Mouse (Mus musculus) spleen, postnatal 10 days (tissue): ENCODE data around the gene Tpbpa.
A peak's percentile ranks its signal among the peaks of the same experiment; 100 is the strongest.
"Not testable (repeated sequence)": the region's sequence is repeated elsewhere in the genome, so short reads cannot be mapped to it uniquely, and the experiment has no call there.

ENCODE experiments used
- DNase-seq, 2 experiments: peaks; one replicate each; pipeline ENCODE4 v3.0.0; 2021 to 2022; ENCODE audit warnings: low spot score in 2 of 2

Tpbpa gene

DNA sequence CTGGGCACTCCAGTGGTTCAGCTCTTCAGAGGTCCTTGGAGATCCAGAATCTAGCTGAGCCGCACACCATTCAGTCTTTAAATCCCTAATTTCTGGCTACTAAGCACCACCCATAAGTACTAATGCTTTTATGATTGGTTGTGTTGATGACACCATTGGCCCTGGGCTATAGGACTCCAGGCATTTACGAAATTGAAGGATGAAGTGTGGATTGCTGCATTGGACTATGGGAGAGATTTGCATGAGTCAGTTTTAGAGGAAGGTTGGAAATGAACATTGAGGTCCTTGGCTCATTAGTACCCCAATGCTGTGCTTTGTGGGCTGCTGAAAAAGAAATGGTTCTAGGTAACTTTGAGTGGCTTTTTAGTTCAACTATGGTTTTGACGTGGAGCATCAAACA is at the start of gene Tpbpa:
Gene Tpbpa, minus strand, starts transcription at position 101 of the 400 bp plus-strand sequence.
- DNase-seq = not testable (repeated sequence)

DNA sequence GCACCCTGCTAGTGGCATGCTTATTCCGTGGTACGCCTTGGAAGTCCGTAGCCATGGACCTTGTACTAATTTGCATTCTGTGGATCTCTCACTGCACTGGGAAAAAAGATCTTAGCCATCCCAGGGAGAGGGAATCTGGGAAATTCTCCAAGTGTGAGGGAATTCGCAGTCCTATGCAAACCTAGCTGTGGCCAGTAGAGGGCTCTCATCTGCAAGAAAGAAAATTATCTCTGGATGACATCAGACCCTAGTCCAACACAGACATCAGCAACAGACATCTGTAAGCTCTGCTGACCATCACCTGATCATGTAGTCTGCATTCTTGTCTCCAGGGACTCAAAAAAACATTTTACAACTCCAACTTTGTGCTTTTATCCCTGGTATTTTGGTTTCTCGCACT is 45.1 kb upstream of the Tpbpa start:
- DNase-seq = not testable (repeated sequence)

DNA sequence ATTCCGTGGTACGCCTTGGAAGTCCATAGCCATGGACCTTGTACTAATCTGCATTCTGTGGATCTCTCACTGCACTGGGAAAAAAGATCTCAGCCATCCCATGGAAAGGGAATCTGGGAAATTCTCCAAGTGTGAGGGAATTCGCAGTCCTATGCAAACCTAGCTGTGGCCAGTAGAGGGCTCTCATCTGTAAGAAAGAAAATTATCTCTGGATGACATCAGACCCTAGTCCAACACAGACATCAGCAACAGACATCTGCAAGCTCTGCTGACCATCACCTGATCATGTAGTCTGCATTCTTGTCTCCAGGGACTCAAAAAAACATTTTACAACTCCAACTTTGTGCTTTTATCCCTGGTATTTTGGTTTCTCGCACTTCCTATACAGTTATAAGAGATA is 30.5 kb upstream of the Tpbpa start:
- not testable (repeated sequence) for DNase-seq

DNA sequence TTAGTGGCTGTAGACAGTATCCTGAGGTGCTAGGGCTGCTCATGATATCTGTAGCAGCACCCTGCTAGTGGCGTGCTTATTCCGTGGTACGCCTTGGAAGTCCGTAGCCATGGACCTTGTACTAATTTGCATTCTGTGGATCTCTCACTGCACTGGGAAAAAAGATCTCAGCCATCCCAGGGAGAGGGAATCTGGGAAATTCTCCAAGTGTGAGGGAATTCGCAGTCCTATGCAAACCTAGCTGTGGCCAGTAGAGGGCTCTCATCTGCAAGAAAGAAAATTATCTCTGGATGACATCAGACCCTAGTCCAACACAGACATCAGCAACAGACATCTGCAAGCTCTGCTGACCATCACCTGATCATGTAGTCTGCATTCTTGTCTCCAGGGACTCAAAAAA is 22.2 kb upstream of the Tpbpa start:
- not testable (repeated sequence) for DNase-seq

DNA sequence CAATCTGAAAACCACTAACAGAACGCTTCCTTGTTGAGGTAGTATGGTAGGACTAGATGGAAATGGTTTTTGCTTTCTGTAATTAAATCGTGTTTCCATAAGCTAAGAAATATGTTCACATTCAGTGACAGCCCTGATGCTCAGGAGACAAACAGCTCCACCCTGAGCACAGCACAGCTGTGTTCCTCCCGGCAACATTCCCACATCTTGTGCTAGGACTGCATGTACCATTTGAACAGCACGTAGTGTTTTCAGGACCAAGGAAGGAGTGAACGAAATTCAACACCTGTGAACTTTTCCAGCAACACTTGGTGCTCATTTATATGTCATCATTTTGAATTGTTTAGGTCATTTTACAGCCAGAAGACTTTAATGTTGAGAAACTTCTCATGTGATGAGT is 19.9 kb upstream of the Tpbpa start:
- no peak for DNase-seq

DNA sequence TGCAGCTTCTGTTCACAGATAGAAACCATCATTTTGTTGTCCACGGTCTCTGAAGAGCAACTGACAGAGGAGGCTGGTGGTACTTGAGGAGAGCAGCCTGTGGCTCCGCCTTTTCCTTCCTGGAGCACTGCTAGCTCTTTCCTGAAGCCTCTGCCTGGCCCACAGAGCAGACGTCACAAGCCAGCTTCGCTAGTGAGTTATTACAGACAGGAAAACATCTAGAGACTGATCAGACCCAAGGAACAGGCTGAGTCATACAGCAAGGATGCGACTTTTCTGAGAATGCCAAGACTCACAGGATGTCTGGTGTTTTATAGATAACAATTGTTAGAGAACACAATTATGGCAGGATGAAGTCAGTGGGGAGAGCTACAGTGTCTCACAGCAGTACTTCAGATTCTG is 5.3 kb downstream of the Tpbpa start, which contains the start of the genes Gm49391 and Ctla2a:
Gene Gm49391, minus strand, starts transcription at position 72 of the 402 bp plus-strand sequence.
Gene Ctla2a, minus strand, starts transcription at position 126 of the 402 bp plus-strand sequence.
- DNase-seq = peak in 1 of 2 experiments; percentile 12

DNA sequence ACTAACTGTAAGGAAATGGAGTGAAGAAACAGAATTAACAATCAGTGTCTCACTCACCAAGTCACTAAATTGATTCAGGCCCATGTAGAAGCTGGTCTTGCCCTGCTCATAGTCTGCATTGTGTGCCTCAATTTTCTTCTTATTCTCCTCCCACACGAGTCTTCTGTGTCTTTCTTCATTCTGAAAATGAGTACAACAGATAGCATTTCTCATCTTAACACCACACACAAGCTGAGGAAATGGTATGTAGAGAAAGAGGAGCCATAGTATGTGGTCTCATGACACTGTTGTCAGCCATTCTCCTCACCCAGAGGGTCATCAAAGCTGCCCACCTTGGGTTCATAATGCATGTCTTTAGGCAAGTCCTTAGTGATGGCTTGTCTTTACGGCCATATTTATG is 6.3 kb downstream of the Tpbpa start, which contains the start of gene Gm49393:
Gene Gm49393, minus strand, starts transcription at position 101 of the 400 bp plus-strand sequence.
- not testable (repeated sequence) for DNase-seq

DNA sequence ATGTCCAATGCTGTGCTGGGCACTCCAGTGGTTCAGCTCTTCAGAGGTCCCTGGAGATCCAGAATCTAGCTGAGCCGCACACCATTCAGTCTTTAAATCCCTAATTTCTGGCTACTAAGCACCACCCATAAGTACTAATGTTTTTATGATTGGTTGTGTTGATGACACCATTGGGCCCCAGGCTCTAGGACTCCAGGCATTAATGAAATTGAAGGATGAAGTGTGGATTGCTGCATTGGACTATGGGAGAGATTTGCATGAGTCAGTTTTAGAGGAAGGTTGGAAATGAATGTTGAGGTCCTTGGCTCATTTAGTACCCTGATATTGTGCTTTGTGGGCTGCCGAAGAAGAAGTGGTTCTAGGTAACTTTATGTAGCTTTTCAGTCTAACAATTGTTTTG is 37.0 kb downstream of the Tpbpa start, which contains the start of gene Tpbpb:
Gene Tpbpb, minus strand, starts transcription at position 101 of the 400 bp plus-strand sequence.
- DNase-seq = not testable (repeated sequence)

DNA sequence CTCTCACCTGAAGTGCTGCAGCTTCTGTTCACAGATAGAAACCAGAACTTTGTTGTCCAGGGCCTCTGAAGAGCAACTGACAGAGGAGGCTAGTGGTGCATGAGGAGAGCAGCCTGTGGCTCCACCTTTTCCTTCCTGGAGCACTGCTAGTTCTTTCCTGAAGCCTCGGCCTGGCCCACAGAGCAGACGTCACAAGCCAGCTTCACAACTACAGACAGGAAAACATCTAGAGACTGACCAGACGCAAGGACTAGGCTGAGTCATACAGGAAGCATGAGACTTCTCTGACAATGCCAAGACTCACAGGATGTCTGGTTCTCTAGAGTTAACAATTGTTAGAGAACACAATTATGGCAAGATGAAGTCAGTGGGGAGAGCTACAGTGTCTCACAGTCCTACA is 44.5 kb downstream of the Tpbpa start, which contains the start of gene Ctla2b:
Gene Ctla2b, minus strand, starts transcription at position 120 of the 400 bp plus-strand sequence.
- DNase-seq = peak in 1 of 2 experiments; percentile 18

DNA sequence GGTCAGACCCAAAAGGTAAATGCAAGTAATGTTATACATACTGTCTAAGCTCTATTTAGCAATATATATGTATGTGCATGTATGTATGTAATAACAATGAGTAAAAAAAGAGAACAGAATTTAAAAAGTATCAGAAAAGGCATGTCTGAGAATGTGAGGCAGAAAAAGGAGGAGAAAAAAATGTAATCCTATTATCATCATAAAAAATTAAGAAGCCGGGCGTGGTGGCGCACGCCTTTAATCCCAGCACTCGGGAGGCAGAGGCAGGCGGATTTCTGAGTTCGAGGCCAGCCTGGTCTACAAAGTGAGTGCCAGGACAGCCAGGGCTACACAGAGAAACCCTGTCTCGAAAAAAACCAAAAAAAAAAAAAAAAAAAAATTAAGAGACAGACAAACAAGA is 45.0 kb downstream of the Tpbpa start, which contains the start of gene Gm49392:
Gene Gm49392, minus strand, starts transcription at position 101 of the 400 bp plus-strand sequence.
- DNase-seq = not testable (repeated sequence)

DNA sequence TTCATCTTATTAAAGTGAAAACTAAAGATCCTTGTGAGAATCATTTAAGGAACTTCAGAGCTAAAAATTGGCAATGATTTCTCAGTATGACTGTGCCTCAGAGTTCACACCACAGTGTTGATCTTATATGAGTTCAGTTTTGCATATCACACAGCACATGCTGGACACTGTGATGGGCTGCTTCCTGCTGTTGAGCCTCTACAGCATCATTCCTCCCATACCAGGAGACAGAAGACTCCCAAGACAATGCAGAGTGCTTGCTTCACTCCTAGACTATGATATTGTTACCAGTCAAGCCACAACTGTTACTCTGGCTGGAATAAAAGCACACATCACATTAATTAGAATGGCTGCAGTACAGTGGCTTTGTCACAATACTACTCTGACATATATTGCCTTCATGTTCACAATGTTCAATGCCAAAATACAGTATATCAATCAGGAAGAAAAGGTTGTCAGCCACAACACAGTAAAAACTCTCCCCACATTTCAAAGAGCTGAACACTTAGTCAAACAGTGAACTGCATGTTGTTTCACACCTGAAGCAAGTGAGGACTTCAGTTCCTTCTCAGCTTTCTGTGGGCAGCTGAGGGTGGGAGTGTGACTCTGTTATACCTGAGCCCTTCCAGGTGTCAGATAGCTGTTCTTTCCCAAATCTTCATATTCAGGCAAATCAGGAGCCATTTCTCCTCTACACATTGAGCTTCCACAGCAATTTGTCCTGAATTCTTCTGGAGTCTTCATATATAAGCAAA is 46.2 kb downstream of the Tpbpa start:
- no peak for DNase-seq

DNA sequence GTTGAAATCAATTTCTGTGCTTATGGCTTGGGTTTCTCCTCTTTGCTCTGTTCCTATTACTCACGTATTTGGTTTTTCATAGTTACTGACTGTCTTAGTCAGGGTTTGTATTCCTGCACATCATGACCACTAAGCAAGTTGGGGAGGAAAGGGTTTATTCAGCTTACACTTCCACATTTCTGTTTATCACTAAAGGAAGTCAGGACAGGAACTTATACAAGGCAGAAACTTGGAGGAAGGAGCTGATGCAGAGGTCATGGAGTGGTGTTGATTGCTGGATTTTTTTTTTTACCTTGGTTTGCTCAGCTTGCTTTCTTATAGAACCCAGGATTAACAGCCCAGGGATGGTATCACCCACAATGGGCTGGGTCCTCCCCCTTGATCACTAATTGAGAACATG is 49.5 kb downstream of the Tpbpa start:
- DNase-seq = no peak
